Mouse (Mus musculus): Measurements from ENCODE around the gene Chchd10. TPM values are rescaled to one million over a fixed set of nuclear protein-coding genes. Genes with fewer than 3 reads are reported as not detected.
"Not testable (repeated sequence)": the region's sequence is repeated elsewhere in the genome, so short reads cannot be mapped to it uniquely, and the experiment has no call there.

The Chchd10 gene
- total RNA-seq (2015) = 7.1 and 9.3 TPM in 2 replicates
- 8.1 and 15.7 TPM in 2 replicates for total RNA-seq (2017)

- ATAC-seq (ENCODE audit: poor library complexity, severe bottlenecking) = no peak
Measured at GRCm38 (mm10) chr10:75932891-75933290, at the start of gene Chchd10. Chchd10 (plus strand) TSS chr10:75933130.

- ATAC-seq (ENCODE audit: poor library complexity, severe bottlenecking) = peak; percentile 68
Measured at GRCm38 (mm10) chr10:75883232-75883552, 49.7 kb upstream of the Chchd10 start.

GRCm38 (mm10) chr10:75884742-75885141, 48.2 kb upstream of the Chchd10 start:
- ATAC-seq (ENCODE audit: poor library complexity, severe bottlenecking) = no peak

GRCm38 (mm10) chr10:75887504-75887903, 45.4 kb upstream of the Chchd10 start:
- not testable (repeated sequence) for ATAC-seq (ENCODE audit: poor library complexity, severe bottlenecking)

- no peak for ATAC-seq (ENCODE audit: poor library complexity, severe bottlenecking)
Measured at GRCm38 (mm10) chr10:75889406-75890153, 43.4 kb upstream of the Chchd10 start.

GRCm38 (mm10) chr10:75893089-75893750, 39.7 kb upstream of the Chchd10 start, which contains the start of gene Derl3:
Derl3 (plus strand) TSS chr10:75893413.
- peak; percentile 98 for ATAC-seq (ENCODE audit: poor library complexity, severe bottlenecking)

GRCm38 (mm10) chr10:75894601-75895000, 38.3 kb upstream of the Chchd10 start:
- ATAC-seq (ENCODE audit: poor library complexity, severe bottlenecking) = no peak

GRCm38 (mm10) chr10:75895730-75896129, 37.2 kb upstream of the Chchd10 start:
- no peak for ATAC-seq (ENCODE audit: poor library complexity, severe bottlenecking)

GRCm38 (mm10) chr10:75896208-75896607, 36.7 kb upstream of the Chchd10 start:
- no peak for ATAC-seq (ENCODE audit: poor library complexity, severe bottlenecking)

- ATAC-seq (ENCODE audit: poor library complexity, severe bottlenecking) = 0 out of 2 replicates have a peak, but pooled peaks have one; percentile 13
Measured at GRCm38 (mm10) chr10:75897373-75897772, 35.6 kb upstream of the Chchd10 start.

- no peak for ATAC-seq (ENCODE audit: poor library complexity, severe bottlenecking)
Measured at GRCm38 (mm10) chr10:75898039-75898564, 34.8 kb upstream of the Chchd10 start.

GRCm38 (mm10) chr10:75898846-75899245, 34.1 kb upstream of the Chchd10 start:
- ATAC-seq (ENCODE audit: poor library complexity, severe bottlenecking) = no peak

GRCm38 (mm10) chr10:75904391-75904790, 28.5 kb upstream of the Chchd10 start:
- no peak for ATAC-seq (ENCODE audit: poor library complexity, severe bottlenecking)

- no peak for ATAC-seq (ENCODE audit: poor library complexity, severe bottlenecking)
Measured at GRCm38 (mm10) chr10:75906882-75907281, 26.0 kb upstream of the Chchd10 start.

- no peak for ATAC-seq (ENCODE audit: poor library complexity, severe bottlenecking)
Measured at GRCm38 (mm10) chr10:75910698-75911097, 22.2 kb upstream of the Chchd10 start.

- no peak for ATAC-seq (ENCODE audit: poor library complexity, severe bottlenecking)
Measured at GRCm38 (mm10) chr10:75913013-75913589, 19.8 kb upstream of the Chchd10 start.

GRCm38 (mm10) chr10:75915557-75915956, 17.4 kb upstream of the Chchd10 start:
- no peak for ATAC-seq (ENCODE audit: poor library complexity, severe bottlenecking)

GRCm38 (mm10) chr10:75916840-75917239, 16.1 kb upstream of the Chchd10 start:
- ATAC-seq (ENCODE audit: poor library complexity, severe bottlenecking) = no peak

GRCm38 (mm10) chr10:75919026-75919425, 13.9 kb upstream of the Chchd10 start:
- no peak for ATAC-seq (ENCODE audit: poor library complexity, severe bottlenecking)

- ATAC-seq (ENCODE audit: poor library complexity, severe bottlenecking) = peak; percentile 87
Measured at GRCm38 (mm10) chr10:75921026-75921725, 11.8 kb upstream of the Chchd10 start, which contains the start of gene Smarcb1. Smarcb1 (minus strand) TSS chr10:75921617.
